Mouse (Mus musculus) liver, postnatal 0 days (tissue): ENCODE data around the gene Specc1l. TPM values are rescaled to one million over a fixed set of nuclear protein-coding genes. Genes with fewer than 3 reads are reported as not detected.

Experiments used
- ATAC-seq: fragments of 200-750 bp; cut with Nextera tagmentation; 2 replicates; pipeline ENCODE4 v1.8.0; 2017; ENCODE audit warnings: mild to moderate bottlenecking, moderate library complexity
- DNase-seq: peaks from one replicate; pipeline ENCODE4 v3.0.0-alpha.2; 2016
- H3K27ac ChIP-seq: fragments of 300-500 bp; sonication (generic); 2 replicates; pipeline ENCODE4 v1.5.1; 2014; ENCODE audit warnings: antibody characterized with exemption, moderate library complexity, mild to moderate bottlenecking, low read depth
- H3K27me3 ChIP-seq: fragments of 300-500 bp; sonication (generic); 2 replicates; pipeline ENCODE4 v1.6.1; 2014; ENCODE audit warnings: low read length, control low read depth, mixed read lengths; ENCODE audit not compliant: insufficient read depth
- H3K36me3 ChIP-seq: fragments of 300-500 bp; sonication (generic); replicated peaks from 2 replicates; pipeline ENCODE4 v1.6.1; 2014; ENCODE audit warnings: mild to moderate bottlenecking, control low read depth, low read length, moderate library complexity, mixed read lengths; ENCODE audit not compliant: insufficient read depth
- H3K4me1 ChIP-seq: fragments of 300-500 bp; sonication (generic); 2 replicates; pipeline ENCODE4 v1.6.1; 2014; ENCODE audit warnings: antibody characterized with exemption, mild to moderate bottlenecking, control low read depth; ENCODE audit not compliant: insufficient read depth
- H3K4me2 ChIP-seq: fragments of 300-500 bp; sonication (generic); 2 replicates; pipeline ENCODE4 v1.6.1; 2014; ENCODE audit warnings: low read depth, mild to moderate bottlenecking, low read length, moderate library complexity, mixed read lengths
- H3K4me3 ChIP-seq: fragments of 300-500 bp; sonication (generic); 2 replicates; pipeline ENCODE4 v1.5.1; 2014; ENCODE audit warnings: low read depth, low read length
- H3K9ac ChIP-seq: fragments of 300-500 bp; sonication (generic); replicated peaks from 2 replicates; pipeline ENCODE4 v1.6.1; 2014; ENCODE audit warnings: mild to moderate bottlenecking, moderate library complexity
- H3K9me3 ChIP-seq: fragments of 300-500 bp; sonication (generic); 2 replicates; pipeline ENCODE4 v1.6.1; 2016; ENCODE audit warnings: mild to moderate bottlenecking, control low read depth, low read length, mixed read lengths
- CTCF ChIP-seq: sonication (generic); IDR thresholded peaks from 2 replicates; pipeline ENCODE4 v1.5.1; 2016; ENCODE audit warnings: antibody characterized with exemption, low read depth
- EP300 ChIP-seq: IDR thresholded peaks from 2 replicates; pipeline ENCODE4 v1.6.1; 2016; ENCODE audit warnings: antibody characterized with exemption, low read depth, mild to moderate bottlenecking
- WGBS: fragments of 180-500 bp; shearing (Covaris S2); extraction: QIAGEN DNeasy Blood & Tissue Kit; methylation state at CpG from one replicate; pipeline ENCODE4 v1.1.7; 2014; ENCODE audit not compliant: insufficient replicate concordance; 5-methylcytosine and 5-hydroxymethylcytosine counted together
- polyA plus RNA-seq: library from polyadenylated mRNA; unstranded; fragments of >200 nt; fragmentation: Nextera tagmentation; extraction: Ambion mirVana; gene quantifications from 2 replicates; pipeline ENCODE4 v1.2.1, GENCODE M21; 2015

The Specc1l gene
- polyA plus RNA-seq, 1 experiment from 2014 or later, result 4.0 TPM

DNA sequence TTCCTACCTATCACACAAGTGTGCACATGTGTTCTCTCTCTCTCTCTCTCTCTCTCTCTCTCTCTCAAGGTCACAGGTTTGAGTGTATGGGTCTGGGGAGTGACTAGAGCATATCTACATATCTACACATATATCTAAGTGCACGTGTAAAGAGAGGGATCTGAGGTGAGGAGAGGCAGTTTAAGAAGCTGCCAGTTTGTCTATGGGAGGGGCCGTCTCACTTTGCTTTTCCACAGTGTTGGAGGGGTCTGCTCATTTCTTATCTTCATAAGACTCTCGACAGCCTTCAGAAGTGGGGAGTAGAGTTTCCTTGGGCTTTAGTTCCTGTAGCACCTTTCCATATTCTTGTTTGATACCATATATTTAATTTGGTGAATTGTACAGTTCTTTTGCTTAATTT lies 81.4 kb downstream of the Specc1l start:
- ATAC-seq, result no peak
- WGBS, result 44% methylated on average over 3 of the region's 3 CpGs

DNA sequence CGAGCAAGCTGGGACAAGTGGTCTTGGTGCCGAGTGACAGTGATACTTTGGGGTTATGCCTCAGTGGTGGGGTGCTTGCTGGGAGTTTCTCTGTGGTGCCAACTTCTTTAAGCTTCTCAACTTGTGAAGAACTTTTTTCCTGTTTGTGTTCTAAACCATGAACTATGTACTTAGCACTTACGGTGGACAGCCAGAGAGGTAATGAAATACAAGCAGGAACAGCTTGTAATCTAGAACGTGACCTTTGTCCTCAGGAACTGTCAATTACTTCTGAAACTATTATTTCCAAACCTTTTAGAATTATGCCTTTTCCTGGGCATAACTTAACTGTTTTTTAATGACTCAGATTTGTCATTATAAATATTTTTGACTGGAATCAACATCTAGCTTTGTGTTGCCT lies 82.5 kb downstream of the Specc1l start:
- DNase-seq (no peak), ATAC-seq (no peak)
- WGBS, result 71% methylated on average over 4 of the region's 4 CpGs
- Histone ChIP-seq H3K4me2 (no peak overlapping the region), H3K27me3 (no peaks in the 10 kb centered on the region), H3K9me3 (no peaks in the 10 kb centered on the region), H3K27ac (0 out of 2 replicates have a peak overlapping the region, but pooled peaks have one; percentile 11), H3K4me3 (no peak overlapping the region), H3K9ac (no peak overlapping the region), H3K36me3 (peaks cover 5% of the 10 kb centered on the region; the same call in 1 of the 2 replicates), H3K4me1 (peaks cover 3% of the 10 kb centered on the region)
- TF ChIP-seq EP300, result no peak
- TF ChIP-seq CTCF, result no peak

More for the DNA sequence above, 81.4 kb downstream of the Specc1l start:
- Histone ChIP-seq H3K27me3 (no peaks in the 10 kb centered on the region), H3K36me3 (peaks cover 9% of the 10 kb centered on the region; the same call in 1 of the 2 replicates), H3K27ac (no peak overlapping the region), H3K4me1 (0 out of 2 replicates have a peak, but pooled peaks cover 2% of the 10 kb centered on the region), H3K4me3 (no peak overlapping the region), H3K9ac (no peak overlapping the region), H3K9me3 (no peaks in the 10 kb centered on the region), H3K4me2 (no peak overlapping the region)
- no peak for TF ChIP-seq EP300
- no peak for TF ChIP-seq CTCF
- DNase-seq, result no peak

DNA sequence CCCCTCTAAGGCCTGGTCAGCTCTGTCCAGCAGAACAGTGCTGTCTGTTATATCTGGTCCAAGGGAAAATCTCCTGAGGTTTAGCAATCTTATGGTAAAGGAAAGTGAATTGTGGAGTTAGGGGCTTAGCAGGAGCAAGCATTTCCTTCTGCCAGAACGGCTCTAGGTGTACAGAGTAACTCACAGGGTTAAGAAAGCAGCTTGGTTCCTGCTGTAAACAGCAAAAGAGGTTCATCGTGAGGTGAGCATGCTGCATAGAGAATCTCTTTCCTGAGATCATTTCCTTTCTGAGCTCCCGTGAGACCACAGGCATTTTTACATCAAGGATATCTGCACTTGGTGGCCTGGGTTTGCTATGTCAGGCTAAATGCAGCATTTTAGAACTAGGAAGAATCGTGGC lies 83.1 kb downstream of the Specc1l start:
- H3K9me3 ChIP-seq, result no peaks in the 10 kb centered on the region
- H3K4me1 ChIP-seq, result peaks cover 9% of the 10 kb centered on the region
- DNase-seq (no peak), ATAC-seq (no peak)
- 0 out of 2 replicates have a peak overlapping the region, but pooled peaks have one; percentile 11 for H3K27ac ChIP-seq
- no peaks in the 10 kb centered on the region for H3K27me3 ChIP-seq
- no peak overlapping the region for H3K4me3 ChIP-seq
- WGBS, result 53% methylated on average over 4 of the region's 4 CpGs
- peaks cover 5% of the 10 kb centered on the region; the same call in 1 of the 2 replicates for H3K36me3 ChIP-seq
- no peak overlapping the region for H3K9ac ChIP-seq
- TF ChIP-seq EP300 (no peak), CTCF (no peak)
- H3K4me2 ChIP-seq, result no peak overlapping the region

DNA sequence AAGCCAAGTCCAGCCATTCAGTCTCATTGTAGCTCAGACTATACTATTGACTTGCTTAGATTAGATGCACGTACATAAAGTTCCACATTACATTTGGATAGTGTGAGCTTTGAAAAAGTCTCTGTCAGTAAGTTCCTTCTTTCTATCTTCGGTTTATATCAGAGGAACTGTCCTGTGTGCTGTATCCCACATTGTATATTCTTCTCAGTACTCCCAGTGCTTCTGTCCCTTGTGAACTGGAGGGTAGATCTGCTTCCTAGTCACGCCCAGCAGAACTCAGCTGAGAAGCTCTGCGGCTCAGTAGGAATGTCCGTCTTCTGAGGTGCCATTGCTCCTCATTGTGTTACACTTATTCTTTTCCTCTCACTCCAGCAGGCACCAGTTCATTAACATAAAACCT lies 86.7 kb downstream of the Specc1l start:
- no peak overlapping the region for H3K4me2 ChIP-seq
- H3K9me3 ChIP-seq, result no peaks in the 10 kb centered on the region
- H3K27ac ChIP-seq, result no peak overlapping the region
- peaks cover 18% of the 10 kb centered on the region for H3K4me1 ChIP-seq
- no peak overlapping the region for H3K9ac ChIP-seq
- H3K36me3 ChIP-seq, result peaks cover 10% of the 10 kb centered on the region
- 77% methylated on average over 5 of the region's 5 CpGs for WGBS
- DNase-seq (no peak), ATAC-seq (no peak)
- TF ChIP-seq EP300, result no peak
- TF ChIP-seq CTCF, result no peak
- no peak overlapping the region for H3K4me3 ChIP-seq
- no peaks in the 10 kb centered on the region for H3K27me3 ChIP-seq

DNA sequence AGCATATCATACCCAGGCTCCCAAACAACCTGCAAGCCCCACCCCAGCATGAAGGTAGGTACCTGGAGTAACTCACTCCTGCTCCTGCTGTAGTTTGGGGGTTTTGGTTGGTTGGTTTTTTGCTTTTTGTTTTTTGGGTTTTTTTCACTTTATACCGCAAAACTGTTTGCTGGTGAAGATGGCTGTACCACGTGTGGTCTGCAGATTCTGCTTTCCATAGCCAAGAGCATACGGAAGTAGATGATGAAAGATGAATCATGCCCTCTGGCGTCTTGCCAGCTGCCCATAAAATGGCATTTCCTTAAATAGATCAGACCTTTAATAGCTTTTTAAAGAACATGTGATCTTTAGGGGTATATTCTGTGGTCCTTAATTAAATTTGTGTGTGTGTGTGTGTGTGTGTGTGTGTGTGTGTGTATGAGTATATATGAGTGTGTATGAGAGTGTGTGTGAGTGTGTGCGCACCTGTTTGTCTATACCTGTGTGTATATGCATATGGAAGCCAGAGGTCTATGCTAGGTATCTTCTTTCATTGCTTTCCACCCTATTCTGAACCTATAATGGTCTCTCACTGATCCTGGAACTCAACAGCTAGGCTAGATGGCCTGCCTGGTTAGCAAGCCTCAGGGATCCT lies 88.0 kb downstream of the Specc1l start:
- no peak overlapping the region for H3K27ac ChIP-seq
- DNase-seq (peak; percentile 73), ATAC-seq (0 out of 2 replicates have a peak, but pooled peaks have one; percentile 39)
- no peak overlapping the region for H3K4me3 ChIP-seq
- H3K9me3 ChIP-seq, result no peaks in the 10 kb centered on the region
- H3K9ac ChIP-seq, result no peak overlapping the region
- peaks cover 21% of the 10 kb centered on the region for H3K4me1 ChIP-seq
- no peaks in the 10 kb centered on the region for H3K27me3 ChIP-seq
- H3K4me2 ChIP-seq, result no peak overlapping the region
- TF ChIP-seq EP300, result peak; percentile 33; the same call in 1 of the 2 replicates
- no peak for TF ChIP-seq CTCF
- H3K36me3 ChIP-seq, result peaks cover 10% of the 10 kb centered on the region
- WGBS, result 39% methylated on average over 5 of the region's 5 CpGs

DNA sequence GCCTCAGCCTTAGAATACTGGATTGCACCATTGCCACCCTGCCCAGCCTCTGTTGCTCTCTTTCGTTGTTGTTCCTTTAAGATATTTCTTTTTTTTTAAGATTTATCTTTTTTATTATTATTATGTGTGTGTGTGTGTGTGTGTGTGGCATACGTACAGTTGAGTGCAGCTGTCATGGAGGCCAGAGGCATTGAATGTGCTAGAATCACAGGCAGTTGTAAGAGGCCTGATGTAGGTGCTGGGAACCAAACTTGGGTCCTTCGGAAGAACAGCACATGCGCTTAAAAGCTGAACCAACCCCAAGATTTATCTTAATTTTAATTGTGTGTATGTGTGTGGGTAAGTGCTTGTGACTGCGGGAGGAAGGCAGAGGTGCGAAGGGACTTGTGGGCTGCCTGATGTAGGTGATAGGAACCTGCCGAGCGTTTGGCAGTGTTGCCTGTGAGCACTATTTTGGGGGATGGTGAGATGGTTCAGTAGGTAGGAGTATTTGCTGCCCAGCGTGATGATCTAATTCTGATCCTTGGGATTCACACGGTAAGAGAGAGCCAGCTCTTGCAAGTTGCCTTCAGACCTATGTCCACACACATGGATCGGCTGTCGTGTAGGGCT lies 89.4 kb downstream of the Specc1l start:
- H3K4me1 ChIP-seq, result peaks cover 21% of the 10 kb centered on the region
- no peak for TF ChIP-seq CTCF
- no peak for TF ChIP-seq EP300
- no peak overlapping the region for H3K4me3 ChIP-seq
- no peak overlapping the region for H3K9ac ChIP-seq
- H3K36me3 ChIP-seq, result peaks cover 14% of the 10 kb centered on the region
- H3K4me2 ChIP-seq, result no peak overlapping the region
- no peak overlapping the region for H3K27ac ChIP-seq
- ATAC-seq (no peak), DNase-seq (no peak)
- no peaks in the 10 kb centered on the region for H3K9me3 ChIP-seq
- 69% methylated on average over 12 of the region's 12 CpGs for WGBS
- H3K27me3 ChIP-seq, result no peaks in the 10 kb centered on the region
